Mouse (Mus musculus) liver, postnatal 0 days (tissue): ENCODE measurements around the gene Col23a1. TPM values are rescaled to one million over a fixed set of nuclear protein-coding genes. Genes with fewer than 3 reads are reported as not detected.
A peak's percentile ranks its signal among the peaks of the same experiment; 100 is the strongest.

Experiments
- ATAC-seq: fragments of 200-750 bp; cut with Nextera tagmentation; 2 replicates; pipeline ENCODE4 v1.8.0; 2017; ENCODE audit warnings: mild to moderate bottlenecking, moderate library complexity
- DNase-seq: peaks from one replicate; pipeline ENCODE4 v3.0.0-alpha.2; 2016
- H3K27ac ChIP-seq: fragments of 300-500 bp; sonication (generic); 2 replicates; pipeline ENCODE4 v1.5.1; 2014; ENCODE audit warnings: antibody characterized with exemption, moderate library complexity, mild to moderate bottlenecking, low read depth
- H3K27me3 ChIP-seq: fragments of 300-500 bp; sonication (generic); 2 replicates; pipeline ENCODE4 v1.6.1; 2014; ENCODE audit warnings: low read length, control low read depth, mixed read lengths; ENCODE audit not compliant: insufficient read depth
- H3K36me3 ChIP-seq: fragments of 300-500 bp; sonication (generic); replicated peaks from 2 replicates; pipeline ENCODE4 v1.6.1; 2014; ENCODE audit warnings: mild to moderate bottlenecking, control low read depth, low read length, moderate library complexity, mixed read lengths; ENCODE audit not compliant: insufficient read depth
- H3K4me1 ChIP-seq: fragments of 300-500 bp; sonication (generic); 2 replicates; pipeline ENCODE4 v1.6.1; 2014; ENCODE audit warnings: antibody characterized with exemption, mild to moderate bottlenecking, control low read depth; ENCODE audit not compliant: insufficient read depth
- H3K4me2 ChIP-seq: fragments of 300-500 bp; sonication (generic); 2 replicates; pipeline ENCODE4 v1.6.1; 2014; ENCODE audit warnings: low read depth, mild to moderate bottlenecking, low read length, moderate library complexity, mixed read lengths
- H3K4me3 ChIP-seq: fragments of 300-500 bp; sonication (generic); 2 replicates; pipeline ENCODE4 v1.5.1; 2014; ENCODE audit warnings: low read depth, low read length
- H3K9ac ChIP-seq: fragments of 300-500 bp; sonication (generic); replicated peaks from 2 replicates; pipeline ENCODE4 v1.6.1; 2014; ENCODE audit warnings: mild to moderate bottlenecking, moderate library complexity
- H3K9me3 ChIP-seq: fragments of 300-500 bp; sonication (generic); 2 replicates; pipeline ENCODE4 v1.6.1; 2016; ENCODE audit warnings: mild to moderate bottlenecking, control low read depth, low read length, mixed read lengths
- CTCF ChIP-seq: sonication (generic); IDR thresholded peaks from 2 replicates; pipeline ENCODE4 v1.5.1; 2016; ENCODE audit warnings: antibody characterized with exemption, low read depth
- EP300 ChIP-seq: IDR thresholded peaks from 2 replicates; pipeline ENCODE4 v1.6.1; 2016; ENCODE audit warnings: antibody characterized with exemption, low read depth, mild to moderate bottlenecking
- WGBS: fragments of 180-500 bp; shearing (Covaris S2); extraction: QIAGEN DNeasy Blood & Tissue Kit; methylation state at CpG from one replicate; pipeline ENCODE4 v1.1.7; 2014; ENCODE audit not compliant: insufficient replicate concordance; 5-methylcytosine and 5-hydroxymethylcytosine counted together
- polyA plus RNA-seq: library from polyadenylated mRNA; unstranded; fragments of >200 nt; fragmentation: Nextera tagmentation; extraction: Ambion mirVana; gene quantifications from 2 replicates; pipeline ENCODE4 v1.2.1, GENCODE M21; 2015

Gene Col23a1
- polyA plus RNA-seq, 1 experiment from 2014 or later, result 0.13 TPM

DNA sequence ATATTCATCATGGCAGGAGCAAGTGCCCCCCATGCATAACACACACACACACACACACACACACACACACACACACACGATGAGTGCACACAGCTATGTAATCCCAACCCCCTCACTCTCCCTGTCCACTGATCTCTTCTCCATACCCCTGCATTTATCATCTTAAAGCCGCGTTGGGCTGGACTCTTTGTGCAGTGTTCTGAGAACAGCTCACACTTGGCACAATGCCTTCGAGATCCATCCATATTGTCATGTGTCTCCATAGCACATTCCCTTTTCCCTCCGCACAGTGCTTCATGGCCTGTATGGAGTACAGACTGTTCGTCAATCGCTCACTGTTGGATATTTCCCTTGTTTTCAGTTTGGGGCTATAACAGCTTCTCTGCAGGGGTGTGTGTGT lies 154.9 kb downstream of the Col23a1 start:
- TF ChIP-seq CTCF (no peak), EP300 (no peak)
- no peaks in the 10 kb centered on the region for H3K36me3 ChIP-seq
- H3K4me2 ChIP-seq, result no peak overlapping the region
- no peak overlapping the region for H3K9ac ChIP-seq
- no peaks in the 10 kb centered on the region for H3K4me1 ChIP-seq
- H3K9me3 ChIP-seq, result no peaks in the 10 kb centered on the region
- no peak for ATAC-seq
- no peak overlapping the region for H3K4me3 ChIP-seq
- no peak for DNase-seq
- 86% methylated on average over 7 of the region's 7 CpGs for WGBS
- no peak overlapping the region for H3K27ac ChIP-seq
- H3K27me3 ChIP-seq, result no peaks in the 10 kb centered on the region

DNA sequence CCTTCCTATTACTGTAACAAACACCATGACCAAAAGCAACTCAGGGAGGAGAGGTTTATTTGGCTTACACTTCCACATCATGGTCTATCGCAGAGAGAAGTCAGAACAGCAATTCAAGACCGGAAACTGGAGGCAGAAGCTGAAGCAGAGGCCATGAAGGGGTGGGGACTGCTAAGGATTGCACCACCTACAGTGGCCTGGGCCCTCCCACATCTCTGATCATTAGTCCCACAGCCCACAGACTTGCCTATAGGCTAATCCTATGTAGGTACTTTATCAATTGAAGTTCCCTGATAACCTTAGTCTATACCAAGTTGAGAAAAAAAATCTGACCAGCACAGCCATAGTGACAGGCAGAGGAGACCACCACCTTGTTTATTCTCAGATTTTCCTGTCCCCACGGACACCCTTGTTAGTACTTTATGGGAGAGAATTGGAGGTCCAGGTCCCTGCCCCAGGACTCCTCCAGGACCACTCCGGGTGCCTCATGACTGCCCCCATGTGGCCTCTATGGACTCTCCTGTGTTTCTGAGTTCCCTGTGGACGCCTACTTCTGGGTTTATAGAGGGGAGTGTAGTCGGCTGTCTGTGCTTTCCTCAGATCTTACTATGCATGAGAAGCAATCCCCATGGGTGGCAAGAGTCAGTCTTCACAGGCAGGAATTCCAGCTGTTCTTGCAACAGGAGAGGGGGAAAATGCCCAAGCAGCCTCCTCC lies 157.1 kb downstream of the Col23a1 start:
- WGBS, result 37% methylated on average over 6 of the region's 6 CpGs

DNA sequence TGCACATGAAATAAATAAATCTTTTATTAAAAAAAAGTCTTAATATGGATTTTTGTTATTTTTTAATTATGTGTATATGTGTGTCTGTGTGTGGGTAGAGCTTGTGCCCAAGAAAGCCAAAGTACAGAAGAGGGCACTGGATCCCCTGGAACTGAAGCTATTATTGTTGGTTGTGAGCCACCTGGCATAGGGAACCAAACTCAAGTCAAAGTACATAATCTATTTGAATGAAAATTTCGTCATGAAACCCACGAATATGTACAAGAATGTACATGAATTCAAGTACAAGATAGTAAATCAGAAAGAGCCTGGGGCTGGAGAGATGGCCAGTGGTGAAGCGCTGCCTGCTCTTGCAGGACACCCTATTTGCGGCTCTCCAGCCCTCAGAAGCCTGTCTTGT lies 158.5 kb downstream of the Col23a1 start:
- no peak overlapping the region for H3K9ac ChIP-seq
- H3K9me3 ChIP-seq, result no peaks in the 10 kb centered on the region

More for the DNA sequence above, 157.1 kb downstream of the Col23a1 start:
- no peak overlapping the region for H3K4me2 ChIP-seq
- H3K27ac ChIP-seq, result no peak overlapping the region
- DNase-seq, result peak; percentile 58
- no peak overlapping the region for H3K9ac ChIP-seq
- H3K4me1 ChIP-seq, result no peaks in the 10 kb centered on the region
- H3K27me3 ChIP-seq, result no peaks in the 10 kb centered on the region
- H3K4me3 ChIP-seq, result no peak overlapping the region
- no peaks in the 10 kb centered on the region for H3K9me3 ChIP-seq
- TF ChIP-seq CTCF, result peak; percentile 63
- TF ChIP-seq EP300, result no peak
- no peak for ATAC-seq
- H3K36me3 ChIP-seq, result no peaks in the 10 kb centered on the region

DNA sequence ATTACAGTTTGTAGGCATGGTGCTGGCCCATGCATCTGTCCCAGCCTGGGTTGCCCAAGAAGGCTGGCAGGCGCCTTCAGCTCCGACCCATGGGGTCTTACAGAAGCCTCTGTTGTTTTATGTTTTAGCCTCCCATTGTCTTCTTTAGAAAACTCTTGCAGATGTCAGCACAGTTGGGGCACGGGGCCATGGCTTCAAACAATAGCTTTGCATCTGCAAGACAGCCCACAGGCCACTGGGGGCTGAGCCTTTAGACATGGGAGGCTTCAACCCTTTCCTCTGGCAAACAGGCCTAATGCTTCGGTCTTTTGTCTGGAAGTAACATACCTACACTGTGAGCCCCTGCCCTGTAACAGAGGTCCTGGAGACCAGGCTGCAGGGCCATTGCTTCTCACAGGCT lies 159.0 kb downstream of the Col23a1 start:
- Histone ChIP-seq H3K9ac (no peak overlapping the region), H3K36me3 (no peaks in the 10 kb centered on the region), H3K4me2 (no peak overlapping the region), H3K9me3 (no peaks in the 10 kb centered on the region), H3K27ac (no peak overlapping the region), H3K27me3 (no peaks in the 10 kb centered on the region), H3K4me1 (no peaks in the 10 kb centered on the region), H3K4me3 (no peak overlapping the region)
- 73% methylated on average over 4 of the region's 4 CpGs for WGBS
- TF ChIP-seq CTCF (no peak), EP300 (no peak)
- ATAC-seq (no peak), DNase-seq (no peak)

More for the DNA sequence above, 158.5 kb downstream of the Col23a1 start:
- Histone ChIP-seq H3K27ac (no peak overlapping the region), H3K4me1 (no peaks in the 10 kb centered on the region), H3K4me2 (no peak overlapping the region), H3K27me3 (no peaks in the 10 kb centered on the region), H3K36me3 (no peaks in the 10 kb centered on the region), H3K4me3 (no peak overlapping the region)
- WGBS, result 67% methylated on average over 4 of the region's 4 CpGs
- no peak for DNase-seq
- no peak for TF ChIP-seq CTCF
- no peak for TF ChIP-seq EP300
- ATAC-seq, result no peak

DNA sequence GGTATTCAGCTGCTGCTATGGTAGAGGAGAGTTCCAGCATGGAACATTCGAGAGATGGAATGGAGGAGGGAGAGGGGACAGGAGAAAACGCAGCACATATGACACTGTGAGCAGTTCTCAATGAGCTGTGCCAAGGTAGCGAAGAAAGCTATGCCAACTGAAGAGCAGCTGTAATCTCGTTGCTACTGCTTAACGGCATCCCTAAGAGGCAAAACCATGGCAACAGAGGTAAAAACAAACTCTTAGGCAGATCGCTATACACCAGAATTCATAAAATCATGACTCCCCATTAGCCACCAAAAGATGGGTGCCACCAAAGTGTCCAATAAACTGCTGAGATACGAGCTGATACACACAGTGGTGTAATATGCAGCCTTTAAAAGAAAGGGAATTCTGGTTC lies 160.2 kb downstream of the Col23a1 start:
- H3K9ac ChIP-seq, result no peak overlapping the region
- ATAC-seq, result no peak
- WGBS, result 84% methylated on average over 7 of the region's 7 CpGs

DNA sequence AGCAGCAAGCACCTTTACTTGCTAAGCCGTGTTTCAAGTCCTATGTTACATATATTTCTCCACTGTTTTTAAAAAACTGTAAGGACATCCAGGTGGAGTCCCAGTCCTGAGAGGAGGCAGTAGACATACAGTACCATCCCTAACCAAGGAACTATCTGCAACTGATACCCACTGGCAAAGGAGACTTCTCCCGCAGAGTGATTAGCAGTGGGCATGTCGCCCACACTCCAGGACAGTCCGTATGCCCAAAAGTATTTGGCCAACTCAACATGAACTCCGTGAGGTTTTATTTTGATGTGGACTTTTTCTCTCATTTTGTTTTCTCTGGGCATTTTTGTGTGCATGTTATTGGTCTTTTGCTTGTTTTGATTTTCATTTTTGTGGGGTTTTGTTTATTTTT lies 161.6 kb downstream of the Col23a1 start:
- ATAC-seq (no peak), DNase-seq (no peak)
- Histone ChIP-seq H3K4me1 (no peaks in the 10 kb centered on the region), H3K27ac (no peak overlapping the region), H3K9me3 (no peaks in the 10 kb centered on the region), H3K27me3 (no peaks in the 10 kb centered on the region), H3K36me3 (no peaks in the 10 kb centered on the region), H3K4me3 (no peak overlapping the region), H3K9ac (no peak overlapping the region), H3K4me2 (no peak overlapping the region)
- TF ChIP-seq CTCF, result no peak
- no peak for TF ChIP-seq EP300
- 84% methylated on average over 5 of the region's 5 CpGs for WGBS

More for the DNA sequence above, 160.2 kb downstream of the Col23a1 start:
- Histone ChIP-seq H3K4me2 (no peak overlapping the region), H3K4me1 (no peaks in the 10 kb centered on the region), H3K4me3 (no peak overlapping the region), H3K27ac (no peak overlapping the region), H3K27me3 (no peaks in the 10 kb centered on the region), H3K36me3 (no peaks in the 10 kb centered on the region), H3K9me3 (no peaks in the 10 kb centered on the region)
- no peak for DNase-seq
- TF ChIP-seq EP300 (no peak), CTCF (no peak)

DNA sequence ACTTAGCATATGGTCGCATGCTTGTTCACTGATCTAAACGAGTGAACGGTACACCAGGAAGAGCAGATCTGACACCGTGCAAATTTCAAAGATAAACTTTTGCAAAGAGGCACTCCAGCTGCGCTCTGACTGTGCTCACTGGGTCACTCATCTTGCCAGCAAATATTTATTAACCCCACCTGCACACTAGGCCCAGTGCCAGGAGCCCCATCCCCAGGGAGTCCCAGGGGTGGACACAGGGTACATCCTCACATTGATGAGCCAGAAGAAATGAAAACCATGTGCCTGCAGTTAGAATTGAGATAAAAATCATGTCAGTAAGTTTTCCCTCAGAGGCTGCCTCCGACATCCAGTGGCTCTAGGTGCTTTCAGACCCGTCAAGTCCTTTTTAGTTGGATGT lies 162.2 kb downstream of the Col23a1 start:
- WGBS, result 54% methylated on average over 7 of the region's 7 CpGs
- Histone ChIP-seq H3K9me3 (no peaks in the 10 kb centered on the region), H3K9ac (no peak overlapping the region), H3K4me1 (no peaks in the 10 kb centered on the region), H3K27me3 (no peaks in the 10 kb centered on the region), H3K4me2 (no peak overlapping the region), H3K36me3 (no peaks in the 10 kb centered on the region), H3K27ac (no peak overlapping the region), H3K4me3 (no peak overlapping the region)
- no peak for ATAC-seq
- no peak for DNase-seq
- TF ChIP-seq CTCF, result no peak
- no peak for TF ChIP-seq EP300
